20 mouse cellular contexts compared by ENCODE assay signal in the genomic region with DNA sequence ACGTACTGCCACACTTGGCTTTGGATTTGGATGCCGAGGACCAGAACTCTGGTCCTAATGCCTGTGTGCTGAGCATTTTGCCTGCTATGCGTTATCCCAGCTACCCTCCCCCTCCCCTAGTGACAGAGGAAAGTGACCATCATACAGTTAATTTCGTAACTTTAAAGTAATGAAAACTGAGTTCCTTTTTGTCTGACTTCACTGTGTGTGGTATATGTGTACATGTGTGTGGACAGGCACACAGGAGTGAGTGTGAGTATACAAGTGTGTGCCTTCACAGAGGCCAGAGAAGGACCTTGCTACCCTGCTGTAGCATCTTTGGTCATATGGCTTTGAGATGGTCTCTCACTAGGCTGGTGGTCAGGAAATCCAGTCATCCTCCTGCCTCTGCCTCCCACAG. TPM values are rescaled to one million over a fixed set of nuclear protein-coding genes. Genes with fewer than 3 reads are reported as not detected.
A peak's percentile ranks its signal among the peaks of the same experiment; 100 is the strongest.
DNase-seq lines count a peak whose midpoint lies in the region; ATAC-seq and TF ChIP-seq lines count a peak whose summit lies in the region.
"Had no signal": no experiment of that assay in that cellular context is flagged by ENCODE, and none has a peak within 500 bp of the region (broad histone marks: within the 10 kb centered on the region; RNA-seq: fewer than 3 reads in every experiment).

No protein-coding gene starts in this region.

- H3K9ac ChIP-seq in liver, embryonic 13.5 days, result no peak overlapping the region
- H3K9ac ChIP-seq in liver, embryonic 11.5 days (ENCODE audit: low read depth, low read length), result no peak overlapping the region
- no peak overlapping the region for H3K9ac ChIP-seq in liver, embryonic 16.5 days (ENCODE audit: low read depth, low read length)
- no peak overlapping the region for H3K9ac ChIP-seq in intestine, postnatal 0 days (ENCODE audit: low read depth, low read length)
- H3K9ac ChIP-seq in kidney, embryonic 14.5 days (ENCODE audit: low read depth, low read length), result no peak overlapping the region
- H3K9ac ChIP-seq: embryonic facial prominence, embryonic 13.5 days; forebrain, embryonic 12.5 days; hindbrain, embryonic 12.5 days had no signal

- H3K4me2 ChIP-seq in liver, embryonic 13.5 days, result 0 out of 2 replicates have a peak overlapping the region, but pooled peaks have one; percentile 6
- no peak overlapping the region for H3K4me2 ChIP-seq in liver, embryonic 11.5 days
- no peak overlapping the region for H3K4me2 ChIP-seq in liver, embryonic 16.5 days (ENCODE audit: low read depth, low read length)
- no peak overlapping the region for H3K4me2 ChIP-seq in intestine, postnatal 0 days (replicated peaks; ENCODE audit: low read depth)
- no peak overlapping the region for H3K4me2 ChIP-seq in kidney, embryonic 14.5 days (replicated peaks; ENCODE audit: low read depth, low read length)
- H3K4me2 ChIP-seq: embryonic facial prominence, embryonic 13.5 days; forebrain, embryonic 12.5 days; hindbrain, embryonic 12.5 days had no signal

- 71% methylated on average over 4 of the region's 4 CpGs for WGBS in liver, embryonic 13.5 days (ENCODE audit: insufficient replicate concordance)
- 86% methylated on average over 4 of the region's 4 CpGs for WGBS in liver, embryonic 11.5 days
- WGBS in embryonic facial prominence, embryonic 10.5 days, result 87% methylated on average over 4 of the region's 4 CpGs
- WGBS in liver, embryonic 16.5 days (ENCODE audit: insufficient replicate concordance), result 68% methylated on average over 4 of the region's 4 CpGs
- WGBS in intestine, postnatal 0 days, result 89% methylated on average over 4 of the region's 4 CpGs
- WGBS in kidney, embryonic 14.5 days, result 90% methylated on average over 4 of the region's 4 CpGs

- H3K4me3 ChIP-seq in liver, embryonic 13.5 days (replicated peaks), result no peak overlapping the region
- H3K4me3 ChIP-seq in liver, embryonic 11.5 days (ENCODE audit: low read depth, low read length), result no peak overlapping the region
- no peak overlapping the region for H3K4me3 ChIP-seq in embryonic facial prominence, embryonic 10.5 days
- no peak overlapping the region for H3K4me3 ChIP-seq in liver, embryonic 16.5 days (ENCODE audit: low read depth, low read length)
- no peak overlapping the region for H3K4me3 ChIP-seq in intestine, postnatal 0 days (ENCODE audit: low read depth, low read length)
- no peak overlapping the region for H3K4me3 ChIP-seq in kidney, embryonic 14.5 days (ENCODE audit: low read length)
- H3K4me3 ChIP-seq: embryonic facial prominence, embryonic 13.5 days; forebrain, embryonic 12.5 days; heart, embryonic 10.5 days; hindbrain, embryonic 12.5 days had no signal

- no peak for TF ChIP-seq CTCF in intestine, postnatal 0 days (IDR thresholded peaks at IDR 0.05; ENCODE audit: low read depth)

- no peaks in the 10 kb centered on the region for H3K9me3 ChIP-seq in liver, embryonic 13.5 days (replicated peaks)
- H3K9me3 ChIP-seq in liver, embryonic 11.5 days (ENCODE audit: control insufficient read depth, low read length), result no peaks in the 10 kb centered on the region
- H3K9me3 ChIP-seq in embryonic facial prominence, embryonic 10.5 days, result no peaks in the 10 kb centered on the region
- H3K9me3 ChIP-seq in liver, embryonic 16.5 days (replicated peaks; ENCODE audit: control insufficient read depth, low read length), result no peaks in the 10 kb centered on the region
- no peaks in the 10 kb centered on the region for H3K9me3 ChIP-seq in intestine, postnatal 0 days (ENCODE audit: control insufficient read depth)
- H3K9me3 ChIP-seq in kidney, embryonic 14.5 days (ENCODE audit: control insufficient read depth, low read length), result no peaks in the 10 kb centered on the region
- H3K9me3 ChIP-seq: embryonic facial prominence, embryonic 13.5 days; forebrain, embryonic 12.5 days; heart, embryonic 10.5 days; hindbrain, embryonic 12.5 days had no signal

- H3K4me1 ChIP-seq in liver, embryonic 13.5 days (replicated peaks), result peaks cover 57% of the 10 kb centered on the region
- peaks cover 34% of the 10 kb centered on the region for H3K4me1 ChIP-seq in liver, embryonic 11.5 days (replicated peaks; ENCODE audit: control insufficient read depth, insufficient read depth, low read length)
- H3K4me1 ChIP-seq in embryonic facial prominence, embryonic 10.5 days, result peaks cover 44% of the 10 kb centered on the region
- peaks cover 31% of the 10 kb centered on the region for H3K4me1 ChIP-seq in liver, embryonic 16.5 days (ENCODE audit: control insufficient read depth, low read depth, low read length)
- peaks cover 6% of the 10 kb centered on the region; the same call in 1 of the 2 replicates for H3K4me1 ChIP-seq in intestine, postnatal 0 days (replicated peaks; ENCODE audit: control insufficient read depth, insufficient read depth, low read length)
- H3K4me1 ChIP-seq in kidney, embryonic 14.5 days (ENCODE audit: control insufficient read depth, insufficient read depth, low read length), result peaks cover 38% of the 10 kb centered on the region

- no peaks in the 10 kb centered on the region for H3K27me3 ChIP-seq in liver, embryonic 13.5 days
- no peaks in the 10 kb centered on the region for H3K27me3 ChIP-seq in liver, embryonic 11.5 days (replicated peaks; ENCODE audit: control insufficient read depth, insufficient read depth, low read length)
- no peaks in the 10 kb centered on the region for H3K27me3 ChIP-seq in embryonic facial prominence, embryonic 10.5 days (replicated peaks; ENCODE audit: low read depth, poor library complexity, severe bottlenecking)
- no peaks in the 10 kb centered on the region for H3K27me3 ChIP-seq in liver, embryonic 16.5 days (ENCODE audit: control insufficient read depth, insufficient read depth, low read depth, low read length)
- H3K27me3 ChIP-seq in intestine, postnatal 0 days (replicated peaks; ENCODE audit: control insufficient read depth, insufficient read depth, low read length), result no peaks in the 10 kb centered on the region
- H3K27me3 ChIP-seq in kidney, embryonic 14.5 days (ENCODE audit: control insufficient read depth, insufficient read depth, low read length), result no peaks in the 10 kb centered on the region
- H3K27me3 ChIP-seq: embryonic facial prominence, embryonic 13.5 days; forebrain, embryonic 12.5 days; hindbrain, embryonic 12.5 days had no signal

- ATAC-seq in liver, embryonic 13.5 days (ENCODE audit: low read depth), result no peak
- ATAC-seq in liver, embryonic 11.5 days (replicated peaks; ENCODE audit: low FRiP score), result no peak
- no peak for ATAC-seq in liver, embryonic 16.5 days (ENCODE audit: low read depth)
- no peak for ATAC-seq in intestine, postnatal 0 days
- ATAC-seq in kidney, embryonic 14.5 days (ENCODE audit: low FRiP score, low TSS enrichment), result no peak
- ATAC-seq: forebrain, embryonic 16.5 days; hindbrain, embryonic 16.5 days had no signal

- peaks cover 14% of the 10 kb centered on the region for H3K36me3 ChIP-seq in liver, embryonic 13.5 days
- H3K36me3 ChIP-seq in liver, embryonic 11.5 days (ENCODE audit: control insufficient read depth, insufficient read depth, low read length), result peaks cover 4% of the 10 kb centered on the region; the same call in 1 of the 2 replicates
- peaks cover 63% of the 10 kb centered on the region for H3K36me3 ChIP-seq in embryonic facial prominence, embryonic 10.5 days (replicated peaks)
- no peaks in the 10 kb centered on the region for H3K36me3 ChIP-seq in liver, embryonic 16.5 days (ENCODE audit: control insufficient read depth, insufficient read depth)
- H3K36me3 ChIP-seq in intestine, postnatal 0 days (ENCODE audit: control insufficient read depth, insufficient read depth), result peaks cover 16% of the 10 kb centered on the region; the same call in 1 of the 2 replicates
- peaks cover 16% of the 10 kb centered on the region; the same call in 1 of the 2 replicates for H3K36me3 ChIP-seq in kidney, embryonic 14.5 days (ENCODE audit: control insufficient read depth, insufficient read depth, low read length)

- DNase-seq in liver, embryonic 13.5 days, result no peak
- no peak for DNase-seq in liver, embryonic 11.5 days (ENCODE audit: low spot score)
- DNase-seq in embryonic facial prominence, embryonic 10.5 days (ENCODE audit: low spot score), result no peak
- DNase-seq: adrenal gland, adult 2 months; adrenal gland, postnatal 25 days; cerebellum, adult 2 months; cerebellum, postnatal 14 days; gastrocnemius, postnatal 36 days; heart, adult 18-20 months; heart, postnatal 10 days; heart, postnatal 4 days had no signal

- H3K27ac ChIP-seq in liver, embryonic 13.5 days, result no peak overlapping the region
- H3K27ac ChIP-seq in liver, embryonic 11.5 days (ENCODE audit: low read depth, low read length), result no peak overlapping the region
- H3K27ac ChIP-seq in embryonic facial prominence, embryonic 10.5 days (replicated peaks), result 0 out of 2 replicates have a peak overlapping the region, but pooled peaks have one; percentile 1
- H3K27ac ChIP-seq in liver, embryonic 16.5 days (ENCODE audit: low read length), result 0 out of 2 replicates have a peak overlapping the region, but pooled peaks have one; percentile 0
- no peak overlapping the region for H3K27ac ChIP-seq in intestine, postnatal 0 days (ENCODE audit: low read depth, low read length)
- H3K27ac ChIP-seq in kidney, embryonic 14.5 days (ENCODE audit: low read depth, low read length), result no peak overlapping the region
- H3K27ac ChIP-seq: embryonic facial prominence, embryonic 13.5 days; forebrain, embryonic 12.5 days; hindbrain, embryonic 12.5 days had no signal

RNA-seq across cellular contexts. Expression of gene Foxk1, which starts 17.1 kb away (rescaled TPM):
- 1.7 and 1.8 TPM in 2 replicates for polyA plus RNA-seq in liver, embryonic 13.5 days (2015; fragmentation: Nextera tagmentation; extraction: Ambion mirVana)
- polyA plus RNA-seq in liver, embryonic 11.5 days (2014; fragmentation: Nextera tagmentation; extraction: Ambion mirVana), result 3.1 and 4.0 TPM in 2 replicates
- polyA plus RNA-seq in embryonic facial prominence, embryonic 10.5 days (2016; fragmentation: Nextera tagmentation; extraction: Ambion mirVana), result 4.8 and 5.1 TPM in 2 replicates
- polyA plus RNA-seq in liver, embryonic 16.5 days (2015; fragmentation: Nextera tagmentation; extraction: Ambion mirVana), result 0.85 and 0.97 TPM in 2 replicates
- polyA plus RNA-seq in intestine, postnatal 0 days (2015; fragmentation: Nextera tagmentation; extraction: Ambion mirVana), result 2.6 and 4.5 TPM in 2 replicates
- polyA plus RNA-seq in kidney, embryonic 14.5 days (2014; fragmentation: Nextera tagmentation; extraction: Ambion mirVana), result 4.4 and 6.5 TPM in 2 replicates

RNA-seq across cellular contexts. Expression of gene Ap5z1, which starts 45.3 kb away (rescaled TPM):
- polyA plus RNA-seq in liver, embryonic 13.5 days (2015; fragmentation: Nextera tagmentation; extraction: Ambion mirVana), result 4.5 and 5.0 TPM in 2 replicates
- polyA plus RNA-seq in liver, embryonic 11.5 days (2014; fragmentation: Nextera tagmentation; extraction: Ambion mirVana), result 11.7 and 11.9 TPM in 2 replicates
- polyA plus RNA-seq in embryonic facial prominence, embryonic 10.5 days (2016; fragmentation: Nextera tagmentation; extraction: Ambion mirVana), result 14.1 and 14.8 TPM in 2 replicates
- 4.6 and 5.2 TPM in 2 replicates for polyA plus RNA-seq in liver, embryonic 16.5 days (2015; fragmentation: Nextera tagmentation; extraction: Ambion mirVana)
- polyA plus RNA-seq in intestine, postnatal 0 days (2015; fragmentation: Nextera tagmentation; extraction: Ambion mirVana), result 9.0 and 9.8 TPM in 2 replicates
- polyA plus RNA-seq in kidney, embryonic 14.5 days (2014; fragmentation: Nextera tagmentation; extraction: Ambion mirVana), result 7.2 and 10.1 TPM in 2 replicates

Comparison
In these comparisons a context has a peak if more than half of its experiments do, and no peak if none do; other contexts are left out.
1. H3K27ac ChIP-seq: peak in embryonic facial prominence, embryonic 10.5 days (single experiment) and liver, embryonic 16.5 days (single experiment); none in liver, embryonic 13.5 days (single experiment), liver, embryonic 11.5 days (single experiment), intestine, postnatal 0 days (single experiment) and kidney, embryonic 14.5 days (single experiment).